Mouse (Mus musculus): ENCODE measurements at regions not wholly inside any gene's neighbourhood (a gene's known extent, or its start where the extent isn't known, plus 50 kb on each side); places are given as distances from the start of the nearest gene placed in this dataset.
A peak's percentile ranks its signal among the peaks of the same experiment; 100 is the strongest.
"Not testable (repeated sequence)": the region's sequence is repeated elsewhere in the genome, so short reads cannot be mapped to it uniquely, and the experiment has no call there.

GRCm38 (mm10) chr14:81685691-81686090 lies 1701.8 kb downstream of the Olfm4 start:
- peak; percentile 9 for DNase-seq (ENCODE audit: low spot score)

DNA sequence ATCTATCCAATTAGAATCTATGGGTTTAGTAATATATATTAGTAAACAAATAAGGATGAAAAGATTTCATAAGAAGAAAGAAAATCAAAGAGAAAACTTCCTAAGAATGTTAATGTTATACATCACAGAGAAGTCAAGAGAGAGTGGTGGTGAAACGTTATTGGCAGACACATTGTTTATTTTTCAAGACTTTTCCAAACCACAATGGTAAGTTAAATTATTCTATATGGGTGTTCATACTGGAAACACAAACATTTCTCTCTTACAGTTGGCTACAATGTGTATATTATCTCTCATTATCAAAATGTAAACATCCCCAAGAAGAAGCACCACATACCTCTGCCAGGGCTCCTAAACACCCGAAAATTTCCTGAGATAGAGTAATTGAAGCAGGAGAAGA lies 1708.4 kb downstream of the Olfm4 start:
- DNase-seq (ENCODE audit: low spot score), result not testable (repeated sequence)

GRCm38 (mm10) chr14:81716056-81716455 lies 1732.2 kb downstream of the Olfm4 start:
- DNase-seq (ENCODE audit: low spot score), result no peak

Measured in embryo, embryonic 10 days (tissue).